Mouse (Mus musculus) thymus, postnatal 4 days (tissue): ENCODE data around the gene Mphosph9.

ENCODE experiments used
- DNase-seq: peaks from one replicate; pipeline ENCODE4 v3.0.0; 2021

Gene Mphosph9

DNA sequence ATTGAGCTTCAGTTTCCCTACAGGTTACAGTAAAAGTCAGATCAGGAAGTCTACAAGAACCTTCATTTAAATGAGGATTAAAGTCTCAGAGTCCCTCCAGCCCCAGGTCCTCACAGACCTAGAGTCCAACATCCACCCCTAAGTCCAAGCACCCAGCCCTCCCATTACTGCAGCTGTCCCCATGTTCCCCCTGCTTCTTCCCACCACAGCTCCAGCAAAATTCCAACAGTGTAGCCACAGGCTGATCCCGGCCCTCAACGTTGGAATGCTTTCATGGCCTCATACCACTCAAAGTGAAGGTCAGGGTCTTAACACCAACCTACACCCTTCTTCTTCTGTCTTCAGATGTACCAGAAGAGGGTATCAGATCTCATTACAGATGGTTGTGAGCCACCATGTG lies 116.1 kb downstream of the Mphosph9 start:
- no peak for DNase-seq

DNA sequence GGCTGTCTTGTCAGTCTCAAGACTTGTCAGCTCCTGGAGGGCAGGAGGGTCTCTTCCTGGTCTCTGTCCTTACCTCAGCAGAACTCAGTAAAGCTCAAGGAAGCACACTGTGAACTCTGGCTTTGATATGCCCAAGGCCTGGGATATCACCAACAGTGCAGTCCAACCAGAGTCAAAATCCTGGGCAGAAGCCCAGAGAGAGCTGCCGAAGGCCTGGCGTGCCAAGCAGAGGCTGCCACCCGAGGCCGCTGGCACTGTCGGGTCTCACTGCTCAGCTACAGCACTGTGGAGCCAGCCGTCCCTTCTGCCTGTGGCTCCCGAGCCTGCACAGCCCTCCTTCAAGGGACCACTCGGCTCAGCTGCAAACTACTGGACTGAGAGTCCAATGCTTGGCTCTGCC lies 116.5 kb downstream of the Mphosph9 start:
- DNase-seq = no peak

GRCm38 (mm10) chr5:124210281-124211016 lies 117.3 kb downstream of the Mphosph9 start:
- DNase-seq = no peak

GRCm38 (mm10) chr5:124209850-124210249 lies 117.9 kb downstream of the Mphosph9 start:
- no peak for DNase-seq

- no peak for DNase-seq
These were observed 119.7 kb downstream of the Mphosph9 start for GRCm38 (mm10) chr5:124208030-124208429.

DNA sequence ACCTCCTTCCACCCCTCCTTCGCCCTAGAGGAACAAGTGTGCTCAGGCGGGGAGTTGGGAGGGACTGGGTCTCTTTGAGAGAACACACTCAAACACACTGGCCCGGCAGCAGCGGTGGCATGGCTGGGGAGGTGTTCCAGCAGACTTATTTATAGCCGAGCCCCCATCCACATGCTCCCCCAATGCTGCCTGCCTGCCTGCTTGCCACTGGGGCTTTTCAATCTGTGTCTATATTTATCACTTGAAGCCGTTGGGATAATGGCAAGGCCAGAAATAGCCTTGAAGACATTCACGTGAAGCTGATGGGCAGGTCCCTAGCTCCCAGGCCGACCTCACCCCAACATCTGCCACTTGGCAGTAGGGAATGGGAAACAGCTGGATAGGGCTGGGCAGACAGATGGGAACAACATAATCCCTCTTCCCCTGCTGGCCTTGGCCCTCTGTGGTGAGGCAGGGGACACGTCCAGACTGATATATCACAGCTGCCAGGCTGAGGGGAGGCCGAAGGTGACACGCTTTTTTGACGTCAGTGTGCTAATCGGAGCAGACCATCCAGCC lies 121.2 kb downstream of the Mphosph9 start:
- no peak for DNase-seq

GRCm38 (mm10) chr5:124205809-124206380 lies 121.9 kb downstream of the Mphosph9 start:
- DNase-seq = no peak

GRCm38 (mm10) chr5:124205211-124205610 lies 122.6 kb downstream of the Mphosph9 start:
- DNase-seq = no peak

DNA sequence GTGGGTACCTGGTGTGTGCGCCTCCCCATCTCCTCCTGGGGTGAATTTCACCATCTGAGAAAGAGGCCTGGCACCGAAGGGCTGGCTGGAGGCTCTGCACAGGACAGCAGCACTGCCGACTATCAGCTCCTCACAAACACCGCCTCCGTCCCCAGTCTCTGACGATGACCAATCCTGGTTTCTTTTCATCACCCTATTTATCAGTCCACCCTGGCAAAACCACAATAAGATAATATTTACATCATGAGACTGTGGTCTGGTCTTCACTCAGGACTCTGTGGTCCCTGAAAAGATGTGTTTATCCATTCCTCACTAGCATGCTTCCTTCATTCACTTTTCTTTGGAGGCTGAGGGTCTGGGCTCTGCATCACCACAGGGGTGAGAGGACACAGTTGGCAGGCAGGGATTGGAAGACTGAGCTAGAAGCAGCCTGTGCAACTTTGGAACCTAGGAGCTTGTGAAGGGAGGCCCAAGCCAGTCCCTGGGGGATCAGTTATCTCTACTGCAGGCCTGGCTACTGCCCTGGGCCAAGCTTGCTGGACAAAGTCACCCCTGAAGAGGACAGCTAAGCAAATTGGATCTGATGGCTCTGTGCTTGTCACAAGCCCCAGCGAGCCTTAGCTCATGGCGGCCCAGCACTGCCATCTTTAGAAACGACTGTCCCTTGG lies 123.5 kb downstream of the Mphosph9 start:
- no peak for DNase-seq

DNA sequence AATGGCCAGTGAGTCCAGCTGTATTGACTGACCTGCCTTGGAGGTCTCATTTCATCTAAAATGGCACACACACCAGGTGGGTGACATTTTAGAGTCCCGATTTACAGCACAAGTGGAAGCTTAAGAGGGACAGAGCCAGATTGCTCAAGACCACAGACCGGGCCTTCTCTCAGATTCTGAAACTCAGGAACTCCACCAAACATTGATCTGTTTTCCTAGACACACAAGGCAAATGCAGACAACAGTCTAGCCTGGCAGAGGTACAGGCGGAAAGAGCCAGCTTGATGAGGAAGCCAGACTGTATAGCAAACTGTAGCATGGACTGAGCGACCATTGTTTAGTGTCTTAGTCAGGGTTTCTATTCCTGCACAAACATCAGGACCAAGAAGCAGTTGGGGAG lies 124.5 kb downstream of the Mphosph9 start:
- DNase-seq = no peak

DNA sequence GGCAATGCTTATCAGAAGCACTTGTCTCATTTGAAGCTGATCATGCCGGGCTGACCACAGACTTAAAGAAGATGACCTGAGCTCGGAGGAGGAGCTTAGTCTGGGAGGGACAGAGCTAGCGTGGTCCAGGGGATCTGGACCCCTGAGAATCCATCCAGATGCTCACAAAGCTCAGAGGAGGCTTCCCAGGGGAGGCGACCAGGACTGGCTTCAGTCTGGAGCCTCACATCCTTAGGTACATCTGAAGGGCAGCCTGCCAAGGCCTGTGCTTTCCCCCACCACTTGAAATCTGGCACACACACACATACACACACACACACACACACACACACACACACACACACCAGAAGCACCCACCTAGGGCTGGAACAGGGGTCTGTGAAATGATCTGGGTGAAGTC lies 125.7 kb downstream of the Mphosph9 start:
- DNase-seq = no peak

- DNase-seq = no peak
These were observed 126.2 kb downstream of the Mphosph9 start for GRCm38 (mm10) chr5:124201564-124201963.
